Mouse (Mus musculus) thymus, adult 2 months (tissue): Measurements from ENCODE around the gene Sdhaf1. TPM values are rescaled to one million over a fixed set of nuclear protein-coding genes. Genes with fewer than 3 reads are reported as not detected.
A peak's percentile ranks its signal among the peaks of the same experiment; 100 is the strongest.

Experiments
- DNase-seq: peaks from one replicate; pipeline ENCODE4 v3.0.0; 2021
- H3K27ac ChIP-seq: fragments of 200-500 bp; 2 replicates; pipeline ENCODE4 v1.5.1; 2012; ENCODE audit warnings: low read length, control low read depth; ENCODE audit not compliant: control insufficient read depth, insufficient read depth
- H3K27me3 ChIP-seq: fragments of 200-500 bp; 2 replicates; pipeline ENCODE4 v1.6.1; 2012; ENCODE audit warnings: mild to moderate bottlenecking, low read length, moderate library complexity, mixed read lengths; ENCODE audit not compliant: control insufficient read depth, insufficient read depth
- H3K36me3 ChIP-seq: fragments of 200-500 bp; 2 replicates; pipeline ENCODE4 v1.6.1; 2012; ENCODE audit warnings: mild to moderate bottlenecking, low read length, moderate library complexity; ENCODE audit not compliant: control insufficient read depth, insufficient read depth
- H3K4me1 ChIP-seq: fragments of 200-500 bp; replicated peaks from 2 replicates; pipeline ENCODE4 v1.6.1; 2012; ENCODE audit warnings: low read length; ENCODE audit not compliant: control insufficient read depth, insufficient read depth
- H3K4me3 ChIP-seq: fragments of 200-500 bp; 2 replicates; pipeline ENCODE4 v1.5.1; 2012; ENCODE audit warnings: mild to moderate bottlenecking, low read length, control low read depth, moderate library complexity; ENCODE audit not compliant: control insufficient read depth, insufficient read depth
- CTCF ChIP-seq: fragments of 200-500 bp; IDR thresholded peaks from 2 replicates; pipeline ENCODE4 v1.5.1; 2012; ENCODE audit warnings: mild to moderate bottlenecking, control low read depth, low read length, moderate library complexity, borderline replicate concordance; ENCODE audit not compliant: control insufficient read depth, poor library complexity, insufficient read depth; ENCODE audit errors: extremely low read depth
- POLR2A ChIP-seq: fragments of 200-500 bp; IDR thresholded peaks from 2 replicates; pipeline ENCODE4 v1.6.1; 2012; ENCODE audit warnings: mild to moderate bottlenecking, low read length, control low read depth, moderate library complexity; ENCODE audit not compliant: control insufficient read depth, poor library complexity, insufficient read depth; ENCODE audit errors: extremely low read depth
- WGBS: fragments of 180-500 bp; shearing (Covaris S2); methylation state at CpG from one replicate; pipeline ENCODE4 v1.1.7; 2018; 5-methylcytosine and 5-hydroxymethylcytosine counted together
- polyA plus RNA-seq: library from polyadenylated mRNA; depleted of rRNA; stranded (reverse); fragments of >200 nt; gene quantifications from 2 replicates; pipeline ENCODE4 v1.2.3, GENCODE M21; 2012

The Sdhaf1 gene
- polyA plus RNA-seq, 1 experiment = 26.9 TPM

- Histone ChIP-seq H3K4me3 (no peak overlapping the region), H3K36me3 (no peaks in the 10 kb centered on the region), H3K4me1 (peaks cover 26% of the 10 kb centered on the region), H3K27me3 (no peaks in the 10 kb centered on the region), H3K27ac (no peak overlapping the region)
- TF ChIP-seq POLR2A (no peak), CTCF (peak; percentile 80; the same call in 1 of the 2 replicates)
- 6% methylated on average over 9 of the region's 9 CpGs for WGBS
- peak; percentile 61 for DNase-seq
These were observed 12.7 kb upstream of the Sdhaf1 start for GRCm38 (mm10) chr7:30336384-30336783.

GRCm38 (mm10) chr7:30335688-30336087 lies 12.0 kb upstream of the Sdhaf1 start:
- TF ChIP-seq POLR2A = no peak
- no peak for TF ChIP-seq CTCF
- DNase-seq = no peak
- 92% methylated on average over 6 of the region's 6 CpGs for WGBS

GRCm38 (mm10) chr7:30334563-30334962 lies 10.9 kb upstream of the Sdhaf1 start:
- no peak overlapping the region for H3K27ac ChIP-seq
- TF ChIP-seq CTCF (no peak), POLR2A (no peak)
- H3K36me3 ChIP-seq = no peaks in the 10 kb centered on the region
- no peak for DNase-seq
- H3K4me3 ChIP-seq = no peak overlapping the region
- no peaks in the 10 kb centered on the region for H3K27me3 ChIP-seq
- peaks cover 26% of the 10 kb centered on the region for H3K4me1 ChIP-seq
- 77% methylated on average over 5 of the region's 5 CpGs for WGBS

More at GRCm38 (mm10) chr7:30335688-30336087, 12.0 kb upstream of the Sdhaf1 start:
- Histone ChIP-seq H3K27ac (no peak overlapping the region), H3K4me1 (peaks cover 26% of the 10 kb centered on the region), H3K27me3 (no peaks in the 10 kb centered on the region), H3K36me3 (no peaks in the 10 kb centered on the region), H3K4me3 (no peak overlapping the region)

GRCm38 (mm10) chr7:30333436-30333835 lies 9.7 kb upstream of the Sdhaf1 start:
- Histone ChIP-seq H3K4me1 (peaks cover 26% of the 10 kb centered on the region), H3K36me3 (no peaks in the 10 kb centered on the region), H3K4me3 (no peak overlapping the region), H3K27ac (peak overlapping the region; percentile 75), H3K27me3 (no peaks in the 10 kb centered on the region)
- DNase-seq = peak; percentile 45
- TF ChIP-seq POLR2A = no peak
- WGBS = 2% methylated on average over 4 of the region's 4 CpGs

- peak overlapping the region; percentile 64 for H3K27ac ChIP-seq
- peaks cover 26% of the 10 kb centered on the region for H3K4me1 ChIP-seq
- H3K27me3 ChIP-seq = no peaks in the 10 kb centered on the region
- no peak for DNase-seq
- no peaks in the 10 kb centered on the region for H3K36me3 ChIP-seq
- no peak overlapping the region for H3K4me3 ChIP-seq
- WGBS = 25% methylated on average over 18 of the region's 18 CpGs
- TF ChIP-seq POLR2A (no peak), CTCF (no peak)
These were observed 9.0 kb upstream of the Sdhaf1 start for GRCm38 (mm10) chr7:30332622-30333259.

- Histone ChIP-seq H3K27ac (no peak overlapping the region), H3K27me3 (no peaks in the 10 kb centered on the region), H3K36me3 (no peaks in the 10 kb centered on the region), H3K4me3 (no peak overlapping the region), H3K4me1 (peaks cover 30% of the 10 kb centered on the region)
- DNase-seq = peak; percentile 75
- TF ChIP-seq POLR2A = no peak
- peak; percentile 54; the same call in 1 of the 2 replicates for TF ChIP-seq CTCF
- 14% methylated on average over 13 of the region's 13 CpGs for WGBS
These were observed 8.2 kb upstream of the Sdhaf1 start for GRCm38 (mm10) chr7:30331887-30332286.

GRCm38 (mm10) chr7:30328379-30328778 lies 4.7 kb upstream of the Sdhaf1 start:
- H3K27ac ChIP-seq = no peak overlapping the region
- no peak for TF ChIP-seq CTCF
- TF ChIP-seq POLR2A = no peak
- H3K36me3 ChIP-seq = no peaks in the 10 kb centered on the region
- H3K4me3 ChIP-seq = no peak overlapping the region
- WGBS = 89% methylated on average over 10 of the region's 10 CpGs
- H3K4me1 ChIP-seq = peaks cover 20% of the 10 kb centered on the region
- no peak for DNase-seq
- no peaks in the 10 kb centered on the region for H3K27me3 ChIP-seq
